Mouse (Mus musculus): Measurements from ENCODE around the gene Slc16a6.

DNA sequence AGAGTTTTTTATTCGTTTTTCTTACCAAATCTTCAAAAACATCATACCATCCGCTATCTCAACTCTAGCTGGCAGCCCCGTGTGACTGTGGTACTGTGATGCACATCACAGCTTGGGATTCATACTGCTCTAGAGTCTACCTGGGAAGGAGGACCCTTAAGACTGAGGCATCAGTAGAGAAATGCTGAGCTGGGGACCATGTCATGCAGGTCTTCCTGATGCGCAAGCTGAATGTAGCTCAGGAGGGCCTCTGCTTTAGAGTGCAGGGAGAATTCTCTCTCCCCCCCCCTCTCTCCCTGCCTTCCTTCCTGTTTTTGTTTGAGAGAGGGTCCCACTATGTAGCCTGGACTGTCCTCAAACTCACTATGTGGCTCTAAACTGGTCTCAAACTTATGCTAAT, 32.8 kb downstream of the Slc16a6 start:
- TF ChIP-seq CTCF (IDR thresholded peaks at IDR 0.05; ENCODE audit: control insufficient read depth, insufficient read depth, low read length) (no peak), POLR2A (IDR thresholded peaks at IDR 0.05; ENCODE audit: borderline replicate concordance, control insufficient read depth, low read depth, low read length) (no peak)

Measured in bone marrow, adult 2 months (tissue).